Mouse (Mus musculus) fat pad, adult 2 months (tissue): Measurements from ENCODE around the gene Serpinb2.

Experiments
- DNase-seq: peaks from one replicate; pipeline ENCODE4 v3.0.0-alpha.2; 2011; ENCODE audit warnings: low read depth, low spot score; ENCODE audit errors: extremely low read depth

Serpinb2 gene

GRCm38 (mm10) chr1:107577514-107577913, 66.3 kb downstream of the Serpinb2 start:
- DNase-seq: no peak

GRCm38 (mm10) chr1:107581220-107581619, 70.0 kb downstream of the Serpinb2 start:
- DNase-seq: no peak

DNA sequence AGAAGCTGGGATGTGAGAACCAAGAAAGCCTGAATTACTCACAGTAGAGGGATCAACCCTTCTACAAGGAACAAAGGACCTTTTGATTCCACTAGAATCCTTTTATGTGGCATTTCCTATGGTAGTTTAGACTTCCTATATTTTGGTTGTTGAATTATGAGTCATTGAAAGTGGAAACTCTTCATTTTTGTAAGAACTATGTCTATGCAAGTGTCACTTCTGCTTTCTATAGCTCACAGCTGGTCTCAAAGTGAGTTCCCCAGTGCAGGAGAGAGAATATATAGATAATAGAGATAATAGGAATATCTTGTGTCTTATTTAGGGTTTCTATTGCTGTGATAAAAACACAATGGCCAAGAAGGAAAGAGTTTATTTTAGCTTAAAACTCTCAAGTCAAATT, 71.7 kb downstream of the Serpinb2 start:
- no peak for DNase-seq

GRCm38 (mm10) chr1:107583958-107584376, 72.7 kb downstream of the Serpinb2 start:
- DNase-seq: no peak

GRCm38 (mm10) chr1:107584932-107585331, 73.7 kb downstream of the Serpinb2 start:
- DNase-seq: no peak
